Mouse (Mus musculus): ENCODE measurements at regions not wholly inside any gene's neighbourhood (a gene's known extent, or its start where the extent isn't known, plus 50 kb on each side); places are given as distances from the start of the nearest gene placed in this dataset.

DNA sequence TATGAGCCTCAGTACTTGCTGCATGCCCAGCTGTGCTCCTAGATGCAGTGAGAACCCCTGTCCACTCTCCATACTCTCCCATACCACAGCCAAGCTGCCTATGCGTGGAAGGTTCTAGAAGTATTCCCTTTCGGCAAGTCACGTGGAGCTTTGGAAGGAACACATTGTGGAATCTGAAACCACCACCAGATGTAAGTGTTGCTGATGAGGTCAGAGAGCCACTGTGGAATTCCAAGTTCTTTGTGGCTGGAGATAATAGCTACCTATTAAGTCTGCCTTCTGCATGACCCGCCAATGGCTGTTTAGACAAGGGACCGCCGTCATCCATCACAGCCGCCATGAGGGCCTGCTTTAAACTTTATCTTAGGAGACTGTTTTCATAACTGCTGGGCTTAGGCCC lies 84.7 kb upstream of the Errfi1 start:
- no peak for DNase-seq

DNA sequence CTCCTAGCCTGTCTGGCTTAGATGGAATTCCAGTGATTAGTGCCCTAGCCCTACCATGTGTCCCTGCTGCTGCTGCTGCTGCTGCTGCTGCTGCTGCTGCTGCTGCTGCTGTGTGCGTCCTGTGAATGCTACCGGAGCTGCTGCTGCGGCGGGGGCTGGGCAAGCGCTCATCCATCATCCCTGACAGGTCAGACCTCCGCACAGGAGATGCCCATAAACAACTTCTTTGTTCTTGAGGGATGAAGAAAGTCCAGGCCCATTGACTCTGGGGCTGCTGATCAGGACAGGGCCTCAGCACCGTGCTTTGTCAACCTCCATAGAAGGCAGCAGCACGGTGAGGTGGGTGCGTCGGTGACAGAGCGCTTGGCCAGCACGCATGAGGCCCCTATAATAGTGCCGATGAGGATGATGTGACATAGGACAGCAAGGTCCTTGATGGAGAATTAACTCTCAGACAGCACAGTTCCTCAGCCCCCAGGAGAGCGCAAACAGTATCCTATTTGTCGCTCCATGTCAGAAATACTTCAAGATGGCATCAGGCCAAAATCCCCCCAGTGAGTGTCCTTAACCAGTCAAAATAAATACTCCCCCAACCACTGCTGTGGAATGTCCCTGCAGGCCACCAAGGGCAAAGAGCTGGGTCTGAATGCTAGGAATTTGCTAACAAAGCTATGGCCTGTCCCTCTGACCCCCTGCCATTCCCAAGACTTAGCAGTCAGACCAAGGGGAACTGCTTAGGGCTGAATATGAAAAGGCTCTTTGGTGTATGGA lies 95.1 kb upstream of the Errfi1 start:
- no peak for DNase-seq

DNA sequence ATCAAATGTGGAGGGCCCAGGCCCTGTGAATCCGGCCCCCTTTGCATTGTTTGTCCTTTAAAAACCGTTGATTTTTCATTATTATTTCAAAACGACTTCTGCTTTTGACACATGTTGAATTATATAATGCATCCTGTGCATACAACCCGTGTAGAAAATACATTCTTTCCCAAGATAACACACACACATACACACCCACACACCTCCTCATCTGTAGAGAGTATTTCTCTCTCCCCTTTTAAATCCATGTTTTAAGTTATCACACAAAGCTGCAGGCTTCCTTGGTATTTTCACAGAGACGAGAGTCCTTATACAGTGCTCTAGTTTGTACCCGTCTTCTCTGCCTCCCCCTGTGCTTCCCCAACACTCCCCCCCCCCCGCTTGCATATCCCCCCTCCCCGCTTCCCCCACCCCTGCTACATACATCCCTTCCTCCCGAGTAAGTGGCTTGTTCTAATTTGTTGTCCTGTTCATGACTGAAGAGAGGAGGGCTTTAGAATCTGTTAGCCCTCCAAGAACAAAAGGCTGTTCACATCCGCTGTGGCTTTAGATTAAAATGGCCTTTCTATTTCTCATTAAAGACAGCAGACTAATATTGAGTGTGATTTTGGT lies 95.8 kb upstream of the Errfi1 start:
- DNase-seq = no peak

DNA sequence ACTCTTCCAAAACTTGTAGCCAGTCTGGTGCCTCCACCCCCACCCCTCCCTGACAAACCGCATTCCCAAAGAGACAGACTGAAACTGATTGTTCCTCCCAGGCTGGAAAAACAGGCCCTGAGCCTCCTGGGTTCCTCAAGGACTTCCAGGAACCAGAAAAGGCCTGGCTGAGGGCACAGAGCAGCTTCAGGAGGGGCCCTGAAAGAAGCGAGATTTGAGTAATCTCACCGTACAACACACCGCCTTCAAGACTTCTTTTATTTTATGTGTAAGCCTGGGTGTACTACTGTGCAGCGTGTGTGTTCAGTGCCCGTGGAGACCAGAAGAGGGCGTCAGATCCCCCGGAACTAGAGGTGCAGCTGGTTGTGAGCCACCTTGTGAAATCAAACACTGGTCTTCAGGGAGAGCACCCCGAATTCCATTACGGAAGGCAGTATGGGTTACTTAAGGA lies 96.4 kb upstream of the Errfi1 start:
- no peak for DNase-seq

DNA sequence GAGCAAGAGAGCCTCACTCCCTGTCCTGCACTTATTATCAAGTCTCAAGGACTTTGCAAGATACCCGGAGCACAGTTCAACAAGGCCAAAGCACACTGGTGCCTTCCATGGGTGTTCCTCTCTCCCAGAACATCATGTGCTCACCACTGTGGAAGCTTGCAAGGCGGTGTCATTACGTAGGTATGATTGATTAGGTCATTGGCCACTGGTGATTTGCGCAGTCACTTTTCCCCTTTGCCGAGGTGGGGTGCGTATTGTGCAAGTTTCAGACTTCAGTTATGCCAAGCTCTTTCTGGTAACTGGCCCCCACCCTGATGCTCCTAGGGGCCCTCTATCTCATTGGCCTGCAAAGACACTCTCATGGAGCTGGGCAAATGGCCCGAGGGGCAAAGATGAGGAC lies 98.3 kb upstream of the Errfi1 start:
- no peak for DNase-seq

DNA sequence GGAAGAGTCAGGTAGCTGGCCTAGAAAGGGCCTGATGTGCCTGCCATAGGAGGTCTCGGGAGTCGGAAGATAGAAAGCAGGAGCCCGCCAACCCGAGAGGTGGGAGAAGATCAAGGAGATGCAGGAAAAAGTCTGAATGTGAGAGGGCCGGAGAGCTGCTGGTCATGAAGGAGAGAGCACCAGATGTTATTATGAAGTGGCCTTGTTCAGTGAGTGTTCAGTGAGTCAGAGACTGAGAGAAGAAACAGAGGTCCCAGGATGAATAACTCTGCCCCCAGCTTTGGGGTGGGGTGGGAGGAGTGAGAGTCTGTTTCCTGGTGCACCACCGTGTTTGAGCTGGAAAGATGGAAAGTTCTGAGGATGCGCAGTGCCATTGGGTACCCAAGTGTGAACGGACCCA lies 100.2 kb upstream of the Slc45a1 start:
- DNase-seq = no peak

DNA sequence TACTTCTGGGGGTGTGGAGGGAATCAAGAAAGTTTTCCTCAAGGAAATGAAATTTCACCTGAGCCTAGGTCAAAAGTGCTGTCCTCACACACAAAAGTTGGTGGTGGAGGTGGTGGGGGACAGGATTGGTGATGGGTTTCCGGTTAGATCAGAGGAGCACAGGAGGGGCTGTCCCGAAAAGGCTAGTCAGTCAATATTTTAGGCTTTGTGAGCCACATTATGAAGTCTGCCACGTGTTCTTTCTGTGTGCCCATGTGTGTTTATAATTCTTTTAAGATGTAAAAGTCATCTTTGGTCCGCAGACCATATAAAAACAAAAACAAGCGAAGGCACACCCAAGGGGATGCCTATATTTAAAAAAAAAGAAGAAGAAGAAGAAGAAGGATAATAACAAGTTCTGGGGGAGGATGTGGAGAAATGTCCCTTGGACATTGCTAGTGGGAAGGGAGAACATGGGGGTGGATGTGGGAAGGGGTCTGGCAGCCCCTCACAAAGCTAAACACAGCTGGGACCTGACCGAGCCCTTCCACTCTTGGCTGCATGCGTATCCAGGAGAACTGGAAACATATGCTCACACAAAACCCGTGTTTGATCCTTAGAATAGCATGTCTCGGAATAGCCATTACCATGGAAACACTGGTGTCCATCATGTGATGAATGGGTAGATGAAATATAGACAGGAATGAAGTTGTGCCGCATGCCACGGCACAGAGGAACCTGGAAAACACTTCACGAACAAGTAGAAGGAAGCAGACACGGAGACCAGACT lies 98.7 kb upstream of the Slc45a1 start:
- DNase-seq = no peak

DNA sequence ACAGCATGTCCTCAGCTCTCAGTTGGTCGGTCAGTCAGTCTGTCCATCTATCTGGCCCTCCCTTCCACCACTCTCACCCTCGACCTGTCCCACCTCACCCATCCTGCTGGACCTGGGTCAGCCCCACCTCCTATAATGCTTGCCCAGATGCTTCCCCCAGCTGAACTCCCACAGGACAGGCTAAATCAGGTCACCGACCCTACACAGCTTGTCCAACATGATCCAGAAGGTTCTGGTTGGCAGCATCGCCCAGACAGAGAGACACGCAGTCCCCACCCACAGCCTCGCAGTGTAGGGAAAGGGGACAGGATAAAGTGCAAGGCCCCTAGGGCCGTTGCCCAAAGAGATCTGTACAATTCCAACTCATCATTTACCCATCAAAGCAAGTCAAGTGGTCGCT lies 97.1 kb upstream of the Slc45a1 start:
- no peak for DNase-seq

DNA sequence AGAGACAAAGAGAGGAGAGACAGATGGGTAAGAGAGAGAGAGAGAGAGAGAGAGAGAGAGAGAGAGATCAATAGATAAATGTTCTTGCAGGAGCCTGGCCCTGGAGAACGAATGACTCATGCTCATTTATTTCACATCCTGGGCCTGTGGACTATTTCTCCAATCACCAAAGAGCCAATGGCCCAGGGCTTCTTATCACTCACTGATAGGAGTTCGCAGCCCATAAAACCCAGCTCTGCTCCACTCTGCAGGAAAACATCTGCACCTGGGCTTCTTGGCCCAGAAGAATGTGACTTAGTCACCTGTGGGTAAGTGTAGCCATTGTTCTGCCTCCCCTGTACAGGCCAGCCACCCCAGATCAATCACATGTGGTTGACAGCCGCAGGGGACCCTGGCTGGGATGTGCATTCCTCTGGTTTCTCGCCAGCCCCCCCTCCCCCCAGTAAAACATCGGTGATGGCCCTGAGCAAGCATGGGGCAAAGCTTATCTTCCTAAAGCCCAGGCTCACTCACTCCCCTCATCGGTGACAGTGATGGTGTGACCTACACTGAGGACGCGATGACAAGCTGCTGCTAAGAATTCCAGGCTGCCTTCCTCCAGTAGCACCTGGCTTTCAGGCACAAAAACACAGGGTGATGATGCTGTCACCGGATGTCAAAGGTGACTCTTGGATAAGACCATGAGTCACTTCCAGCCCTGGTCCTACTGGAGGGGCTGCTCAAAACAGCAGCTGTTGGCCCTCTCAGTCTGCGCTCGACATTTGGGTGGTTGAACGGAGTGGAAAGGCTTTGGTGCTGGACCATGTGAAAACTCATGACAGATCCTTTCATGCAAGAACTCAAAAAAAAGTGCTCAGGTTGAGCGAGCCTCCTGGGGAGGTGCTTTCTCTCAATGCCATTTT lies 96.4 kb upstream of the Slc45a1 start:
- no peak for DNase-seq

DNA sequence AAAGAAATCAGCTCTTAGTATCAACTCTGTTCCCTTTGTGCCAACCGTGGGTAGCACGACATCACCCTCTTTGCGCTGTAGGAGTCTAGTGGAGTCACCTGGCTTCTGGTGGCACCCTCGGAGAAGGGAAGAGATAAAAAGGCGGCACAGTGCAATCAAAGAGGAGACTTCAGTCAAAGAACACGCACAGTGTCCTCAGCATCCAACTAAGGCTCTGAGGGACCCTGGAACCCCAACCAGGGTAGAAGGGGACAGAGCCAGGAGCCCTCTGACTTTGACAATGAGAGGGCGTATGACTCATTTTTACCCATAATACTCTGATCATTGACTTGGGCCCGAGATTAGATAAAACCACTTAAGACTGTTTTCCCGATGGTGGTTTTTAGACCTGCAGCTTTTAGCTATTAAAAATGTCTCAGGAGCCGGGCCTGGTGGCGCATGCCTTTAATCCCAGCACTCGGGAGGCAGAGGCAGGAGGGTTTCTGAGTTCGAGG lies 94.5 kb upstream of the Slc45a1 start:
- DNase-seq = no peak

DNA sequence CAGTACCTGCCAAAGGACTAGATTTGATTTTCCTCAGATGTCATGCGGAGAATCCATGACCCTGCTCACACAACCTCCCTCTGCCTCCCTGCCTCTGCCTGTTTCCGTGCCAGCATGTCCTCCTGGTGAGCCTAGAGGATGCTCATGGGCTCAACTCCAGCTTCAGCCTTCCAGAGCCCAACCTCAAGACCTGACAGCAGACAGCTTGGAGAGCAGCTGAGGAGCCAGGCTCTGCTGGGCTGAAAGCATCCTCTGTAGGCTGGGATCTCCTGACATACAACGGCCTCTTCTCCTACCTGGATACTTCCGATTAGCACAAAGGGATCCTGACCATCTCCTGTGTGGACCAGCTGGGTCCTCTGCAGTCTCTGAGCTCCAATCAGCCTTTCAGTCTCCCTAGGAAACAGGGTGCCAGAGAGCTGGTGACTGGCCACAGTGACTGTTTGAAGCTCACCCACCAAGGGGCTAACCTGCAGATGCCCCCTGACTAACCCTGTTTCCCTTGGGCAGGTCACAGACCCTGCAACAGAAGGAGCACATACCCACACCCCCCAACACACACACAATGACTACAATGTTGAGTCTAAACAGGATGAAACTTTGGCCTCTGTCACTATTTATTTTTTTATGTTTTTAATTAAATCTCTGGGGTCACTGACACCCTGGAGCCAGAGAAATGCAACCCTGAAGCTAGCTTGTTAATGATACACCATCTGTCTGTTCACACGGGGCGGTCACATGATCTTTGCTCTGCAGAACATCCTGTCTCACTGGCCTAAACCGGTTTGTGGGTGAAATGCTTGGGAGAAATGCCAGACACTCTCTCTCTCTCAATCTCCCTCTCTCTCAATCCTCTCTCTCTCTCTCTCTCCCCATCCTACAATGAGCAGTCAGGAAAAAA lies 93.8 kb upstream of the Slc45a1 start:
- DNase-seq = no peak

DNA sequence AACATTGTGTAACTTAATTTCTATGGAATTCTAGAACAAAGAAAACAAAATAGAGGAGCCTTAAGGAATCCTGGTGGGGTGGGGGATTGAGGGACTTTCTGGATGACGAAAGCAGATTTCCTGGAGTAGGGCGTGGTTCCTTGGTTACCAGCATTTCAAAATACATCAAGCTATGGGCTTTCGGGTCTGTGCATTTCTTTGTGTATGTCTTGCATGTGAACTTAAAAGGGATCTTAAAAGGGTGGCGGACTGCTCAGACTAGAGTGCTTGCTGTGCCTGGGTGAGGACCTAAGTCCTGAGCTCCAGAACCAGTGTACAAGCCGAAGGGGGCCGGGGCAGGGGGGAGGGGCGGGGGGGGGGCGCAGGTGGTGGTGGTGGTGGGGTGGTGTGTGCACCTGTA lies 91.5 kb upstream of the Slc45a1 start:
- no peak for DNase-seq

DNA sequence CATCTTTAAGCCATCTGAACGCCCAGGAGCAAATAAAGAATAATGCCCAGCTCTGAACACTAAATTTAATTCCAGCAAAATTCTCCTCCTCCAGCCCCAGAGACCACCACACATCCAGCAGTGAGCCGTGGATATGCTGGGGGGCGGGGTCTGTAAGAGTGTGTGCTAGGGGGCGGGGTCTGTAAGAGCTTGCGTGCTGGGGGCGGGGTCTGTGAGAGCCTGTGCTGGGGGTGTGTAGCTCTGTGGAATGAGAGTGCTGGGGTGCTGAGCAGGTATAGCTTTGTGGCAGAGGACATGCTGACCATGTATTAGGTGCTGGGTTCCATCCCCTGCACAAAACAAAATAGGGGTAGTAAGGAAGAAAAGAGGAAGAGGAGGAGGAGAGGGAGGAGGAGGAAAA lies 91.1 kb upstream of the Slc45a1 start:
- DNase-seq = no peak

DNA sequence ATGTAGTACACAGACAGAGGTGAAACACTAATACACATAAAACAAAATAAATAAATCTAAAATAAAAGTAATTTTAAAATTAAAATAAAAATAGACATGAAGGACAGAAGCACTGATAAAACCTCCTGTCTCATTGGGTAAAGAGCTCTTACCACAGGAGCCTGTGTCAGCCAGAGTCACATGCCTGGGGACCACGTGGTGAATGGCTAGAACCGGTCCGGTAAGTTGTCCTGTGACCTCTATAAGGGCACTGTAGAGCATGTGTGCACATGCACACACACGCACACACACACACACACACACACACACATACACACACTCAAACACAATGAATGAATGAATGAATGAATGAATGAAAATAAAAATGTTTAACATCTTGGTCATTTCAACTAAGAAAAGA lies 89.8 kb upstream of the Slc45a1 start:
- DNase-seq = no peak

DNA sequence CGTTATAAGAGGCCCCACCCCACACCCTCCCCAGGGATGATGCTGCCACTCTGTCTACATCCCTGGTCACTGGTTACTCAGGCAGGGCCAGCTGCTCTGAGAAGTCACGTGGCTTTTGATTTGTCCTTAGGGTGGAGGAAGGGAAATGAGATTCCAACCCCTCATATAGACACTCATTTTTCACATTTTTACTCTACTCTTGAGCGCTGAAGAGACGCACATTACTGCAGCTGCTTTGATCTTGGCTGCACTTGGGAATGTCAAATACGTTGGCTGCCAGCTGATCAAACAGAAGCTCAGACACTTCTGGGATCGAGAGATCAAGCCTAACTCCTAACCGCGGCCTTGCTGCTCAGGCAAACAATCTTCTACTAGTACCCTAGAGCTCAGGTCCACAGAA lies 88.2 kb upstream of the Slc45a1 start:
- DNase-seq = no peak

DNA sequence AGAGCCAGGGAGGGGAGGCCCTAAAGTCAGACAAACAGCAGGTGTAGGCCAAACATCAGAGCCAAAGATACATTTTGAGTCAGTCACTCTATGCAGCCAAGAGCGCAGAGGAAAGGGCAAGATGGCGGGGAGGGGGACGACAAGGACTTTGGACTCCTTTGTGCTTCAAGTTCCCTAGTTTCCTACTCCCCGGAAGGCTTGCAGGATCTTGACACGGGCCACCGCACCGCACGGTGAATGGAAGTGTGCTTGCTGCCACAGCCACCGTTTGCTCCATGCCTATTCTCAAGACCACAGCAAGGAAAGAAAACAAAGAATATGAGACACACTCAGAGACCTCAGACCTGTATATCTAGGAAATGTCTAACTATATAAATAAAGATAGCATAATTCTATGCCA lies 86.8 kb upstream of the Slc45a1 start:
- no peak for DNase-seq

DNA sequence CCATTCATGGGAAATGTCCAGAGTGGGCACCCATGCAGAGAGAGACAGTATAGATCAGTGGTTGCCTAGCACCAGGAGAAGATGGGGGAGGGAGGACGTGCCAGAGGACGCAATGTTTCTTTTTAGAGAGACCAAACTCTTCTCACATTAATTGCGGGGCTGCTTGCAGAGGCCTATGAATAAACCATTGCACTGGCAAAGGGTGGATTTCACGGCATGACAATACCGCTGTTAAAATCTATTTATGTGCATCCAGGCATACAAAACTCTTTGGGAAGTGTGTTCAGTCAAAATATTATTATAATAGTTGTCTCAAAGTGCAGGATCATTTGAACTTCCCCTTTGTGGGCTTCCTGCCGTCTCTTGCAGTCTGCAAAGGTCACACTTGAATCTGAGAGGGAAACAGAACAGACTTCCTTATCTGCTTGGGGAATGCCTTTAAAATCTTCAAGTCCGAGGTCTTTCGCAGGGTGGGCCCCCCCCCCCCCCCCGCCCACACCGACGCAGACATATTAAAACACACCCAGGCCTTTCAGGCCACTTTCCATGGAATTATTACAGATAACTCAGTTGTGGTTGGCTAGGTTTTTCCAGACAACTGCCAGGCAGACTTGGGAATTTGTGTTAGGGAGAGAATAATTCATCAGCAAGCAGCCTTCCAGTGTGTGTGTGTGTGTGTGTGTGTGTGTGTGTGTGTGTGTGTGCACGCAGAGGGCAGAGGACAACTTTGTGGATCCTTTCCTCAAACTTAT lies 78.3 kb upstream of the Slc45a1 start:
- DNase-seq = no peak

DNA sequence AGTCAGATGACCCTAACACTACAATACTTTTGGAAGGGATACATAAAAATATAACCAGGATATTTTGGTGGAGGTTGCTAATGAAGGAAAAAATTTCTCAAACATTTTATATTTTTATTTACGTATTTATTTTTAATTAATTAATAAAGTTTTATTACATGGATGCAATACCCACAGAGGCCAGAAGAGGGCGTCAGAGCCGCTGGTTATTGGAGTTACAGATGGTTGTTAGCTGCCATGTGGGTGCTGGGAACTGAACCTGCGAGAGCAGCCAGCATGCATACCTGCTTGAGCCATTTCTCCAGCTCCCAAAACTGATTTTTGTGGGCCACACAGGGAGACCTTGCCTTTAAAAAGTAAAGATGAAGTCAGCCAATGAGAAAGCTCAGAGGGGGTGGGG lies 74.6 kb upstream of the Slc45a1 start:
- no peak for DNase-seq

DNA sequence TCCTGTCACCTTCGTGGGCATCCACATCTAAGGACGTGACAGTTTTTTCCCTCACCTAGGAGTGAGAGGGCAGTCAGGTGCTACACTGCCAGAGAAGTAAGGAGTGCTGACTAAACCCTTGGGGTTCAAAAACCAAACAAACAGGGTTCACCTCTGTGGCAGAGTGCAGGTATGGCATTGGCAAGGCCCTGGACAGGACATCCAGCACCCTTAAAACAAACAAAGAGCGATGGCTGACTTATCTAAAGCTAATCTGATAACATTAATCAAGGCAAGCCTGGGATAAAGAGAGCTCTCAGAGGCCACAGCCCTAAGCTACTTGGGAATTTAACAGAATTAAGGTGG lies 74.1 kb upstream of the Slc45a1 start:
- DNase-seq = no peak

DNA sequence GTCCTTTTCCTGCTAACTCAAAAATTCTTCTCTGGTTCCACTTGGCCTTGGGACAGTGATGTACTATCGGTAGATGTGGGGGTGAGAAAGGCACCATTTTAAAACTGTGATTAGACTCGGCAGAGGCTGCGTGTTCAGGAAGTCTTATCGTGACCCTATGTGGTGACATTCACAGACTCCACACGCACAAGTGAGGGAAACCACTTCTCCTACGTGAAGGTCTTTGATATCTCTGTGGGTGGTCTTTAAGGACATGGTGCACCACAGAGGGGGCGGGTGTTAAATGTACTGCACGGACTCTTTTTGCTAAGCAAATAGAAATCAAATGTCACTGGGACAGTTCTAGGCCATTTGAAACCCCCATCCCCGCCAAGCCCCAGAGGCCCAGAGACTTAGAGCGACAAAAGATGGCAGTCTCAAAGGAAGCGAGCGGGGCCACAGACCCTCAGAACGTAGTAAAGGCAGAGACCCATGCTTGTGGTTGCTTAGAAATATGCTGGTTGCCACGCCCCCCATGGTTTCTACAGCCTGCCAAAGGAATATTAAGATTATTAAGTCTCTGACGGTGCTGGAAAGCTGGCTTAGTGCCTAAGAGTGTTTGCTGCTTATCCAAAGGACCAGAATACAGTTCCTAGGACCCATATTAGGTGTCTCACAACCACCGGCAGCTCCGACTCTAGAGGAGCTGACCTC lies 73.6 kb upstream of the Slc45a1 start:
- DNase-seq = no peak

All from gastrocnemius, postnatal 10 days (tissue).